Mouse (Mus musculus): ENCODE data around the gene Myh9. TPM values are rescaled to one million over a fixed set of nuclear protein-coding genes. Genes with fewer than 3 reads are reported as not detected.
"Not testable (repeated sequence)": the region's sequence is repeated elsewhere in the genome, so short reads cannot be mapped to it uniquely, and the experiment has no call there.

Myh9 gene
- total RNA-seq, 2 experiments from 2014 or later, result 70.3 to 73.8 TPM

GRCm38 (mm10) chr15:77746326-77746725 is 95.6 kb downstream of the Myh9 start:
- intact Hi-C loops (cut with DNase I), result no loop called here
- no peak for DNase-seq (ENCODE audit: low spot score in 2 of 2)

- DNase-seq (ENCODE audit: low spot score in 2 of 2), result no peak
- intact Hi-C loops (cut with DNase I), result no loop called here
These were observed 96.9 kb downstream of the Myh9 start for GRCm38 (mm10) chr15:77745081-77745480.

GRCm38 (mm10) chr15:77744632-77745031 is 97.3 kb downstream of the Myh9 start:
- intact Hi-C loops (cut with DNase I), result no loop called here

GRCm38 (mm10) chr15:77741556-77741955 is 100.4 kb downstream of the Myh9 start:
- DNase-seq (ENCODE audit: low spot score in 2 of 2); intact Hi-C loops (cut with DNase I): not testable (repeated sequence)

More at GRCm38 (mm10) chr15:77744632-77745031, 97.3 kb downstream of the Myh9 start:
- no peak for DNase-seq (ENCODE audit: low spot score in 2 of 2)

GRCm38 (mm10) chr15:77740511-77741297 is 101.3 kb downstream of the Myh9 start:
- intact Hi-C loops (cut with DNase I), result no loop called here
- no peak for DNase-seq (ENCODE audit: low spot score in 2 of 2)

GRCm38 (mm10) chr15:77733903-77734302 is 108.1 kb downstream of the Myh9 start:
- DNase-seq (ENCODE audit: low spot score in 2 of 2); intact Hi-C loops (cut with DNase I): not testable (repeated sequence)

GRCm38 (mm10) chr15:77733380-77733779 is 108.6 kb downstream of the Myh9 start:
- intact Hi-C loops (cut with DNase I); DNase-seq (ENCODE audit: low spot score in 2 of 2): not testable (repeated sequence)

- intact Hi-C loops (cut with DNase I); DNase-seq (ENCODE audit: low spot score in 2 of 2): not testable (repeated sequence)
These were observed 109.1 kb downstream of the Myh9 start for GRCm38 (mm10) chr15:77732851-77733250.

GRCm38 (mm10) chr15:77731605-77732004 is 110.4 kb downstream of the Myh9 start:
- DNase-seq (ENCODE audit: low spot score in 2 of 2), result no peak
- intact Hi-C loops (cut with DNase I), result no loop called here

GRCm38 (mm10) chr15:77728739-77729138 is 113.2 kb downstream of the Myh9 start, which contains the start of gene Apol9b:
Gene Apol9b, plus strand, starts transcription at chr15:77729039.
- intact Hi-C loops (cut with DNase I), result not testable (repeated sequence)

GRCm38 (mm10) chr15:77727745-77728144 is 114.2 kb downstream of the Myh9 start:
- DNase-seq (ENCODE audit: low spot score in 2 of 2); intact Hi-C loops (cut with DNase I): not testable (repeated sequence)

More at GRCm38 (mm10) chr15:77728739-77729138, 113.2 kb downstream of the Myh9 start, which contains the start of gene Apol9b:
- not testable (repeated sequence) for DNase-seq (ENCODE audit: low spot score in 2 of 2)

GRCm38 (mm10) chr15:77727139-77727538 is 114.8 kb downstream of the Myh9 start:
- intact Hi-C loops (cut with DNase I); DNase-seq (ENCODE audit: low spot score in 2 of 2): not testable (repeated sequence)

- DNase-seq (ENCODE audit: low spot score in 2 of 2); intact Hi-C loops (cut with DNase I): not testable (repeated sequence)
These were observed 116.5 kb downstream of the Myh9 start for GRCm38 (mm10) chr15:77725393-77726020.

GRCm38 (mm10) chr15:77724208-77724911 is 117.6 kb downstream of the Myh9 start:
- intact Hi-C loops (cut with DNase I); DNase-seq (ENCODE audit: low spot score in 2 of 2): not testable (repeated sequence)

GRCm38 (mm10) chr15:77721509-77721908 is 120.5 kb downstream of the Myh9 start:
- DNase-seq (ENCODE audit: low spot score in 2 of 2); intact Hi-C loops (cut with DNase I): not testable (repeated sequence)

- intact Hi-C loops (cut with DNase I), result loop anchor here (5.0 kb wide), 1 partner anchor 291 kb away; no protein-coding TSS in a partner anchor
- DNase-seq (ENCODE audit: low spot score in 2 of 2), result not testable (repeated sequence)
These were observed 123.7 kb downstream of the Myh9 start for GRCm38 (mm10) chr15:77718240-77718639.
